Mouse (Mus musculus): ENCODE results near the gene Aldh3b3. TPM values are rescaled to one million over a fixed set of nuclear protein-coding genes. Genes with fewer than 3 reads are reported as not detected.

Aldh3b3 gene
- polyA plus RNA-seq (2017; shearing (Covaris generic)) = not detected

DNA sequence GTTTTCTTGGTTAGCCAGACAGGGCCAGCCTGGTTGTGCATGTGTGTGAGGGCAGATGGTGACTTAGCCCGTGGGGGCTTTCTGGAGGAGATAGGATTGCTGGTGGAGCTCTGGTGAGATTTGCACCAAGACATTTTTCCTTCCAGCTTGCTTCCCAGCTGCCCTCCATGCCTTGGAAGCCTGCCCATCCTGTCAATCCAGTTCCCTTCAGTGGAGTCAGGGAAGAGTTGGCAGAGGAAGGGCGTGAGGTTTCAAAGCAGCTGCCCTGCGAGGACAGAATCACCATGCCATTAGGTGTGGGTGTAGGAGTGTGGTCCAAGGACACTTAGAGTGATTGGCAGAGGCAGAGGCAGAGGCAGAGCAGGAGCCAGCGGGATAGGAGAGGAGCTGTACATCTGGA, at the start of gene Aldh3b3:
Gene Aldh3b3 (plus strand): TSS at position 176 of the 400 bp plus-strand sequence.

DNA sequence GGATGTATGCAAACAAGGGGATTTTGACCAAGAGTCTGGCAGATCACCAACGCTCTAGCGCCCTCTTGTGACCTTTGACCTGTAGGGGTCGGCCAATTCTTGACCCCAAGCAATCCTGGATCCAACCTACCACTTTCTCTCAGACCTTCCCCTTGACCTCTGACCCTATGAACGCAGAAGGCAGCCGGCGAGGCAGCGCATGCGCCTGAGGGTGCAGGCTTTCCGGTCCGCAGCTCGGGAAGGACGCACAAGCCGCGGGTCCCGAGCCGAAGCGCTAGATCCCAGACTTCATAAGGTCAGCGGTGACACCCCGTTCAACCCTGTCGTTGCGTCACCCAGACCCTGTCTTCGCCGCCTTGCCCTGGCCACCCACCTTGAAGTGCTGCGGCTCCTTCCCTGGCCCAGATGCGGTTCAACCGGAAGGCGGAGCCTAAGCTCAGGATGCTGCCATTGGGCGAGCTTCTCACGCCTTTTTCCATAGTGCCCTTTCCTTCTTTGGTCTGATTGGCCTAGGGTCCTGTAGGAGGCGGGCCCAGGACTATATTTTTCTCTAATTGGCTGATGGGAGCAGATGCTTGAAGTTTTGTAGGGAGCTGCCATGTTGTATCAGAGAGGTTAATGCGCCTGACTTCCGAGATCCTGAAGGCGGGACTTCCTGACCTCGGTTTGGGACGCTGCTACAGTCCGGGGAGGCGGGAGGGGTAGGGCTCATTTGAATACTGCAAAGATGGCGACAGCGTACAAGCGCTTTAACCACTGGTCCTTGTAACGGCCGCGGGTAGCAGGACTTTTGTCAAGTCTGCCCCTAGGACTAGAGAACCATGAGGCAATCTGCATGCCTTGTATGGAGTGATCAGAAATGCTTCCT, 45.9 kb upstream of the Aldh3b3 start, which contains the start of gene Ndufs8:
Gene Ndufs8 (minus strand): TSS at position 438 of the 868 bp plus-strand sequence.

DNA sequence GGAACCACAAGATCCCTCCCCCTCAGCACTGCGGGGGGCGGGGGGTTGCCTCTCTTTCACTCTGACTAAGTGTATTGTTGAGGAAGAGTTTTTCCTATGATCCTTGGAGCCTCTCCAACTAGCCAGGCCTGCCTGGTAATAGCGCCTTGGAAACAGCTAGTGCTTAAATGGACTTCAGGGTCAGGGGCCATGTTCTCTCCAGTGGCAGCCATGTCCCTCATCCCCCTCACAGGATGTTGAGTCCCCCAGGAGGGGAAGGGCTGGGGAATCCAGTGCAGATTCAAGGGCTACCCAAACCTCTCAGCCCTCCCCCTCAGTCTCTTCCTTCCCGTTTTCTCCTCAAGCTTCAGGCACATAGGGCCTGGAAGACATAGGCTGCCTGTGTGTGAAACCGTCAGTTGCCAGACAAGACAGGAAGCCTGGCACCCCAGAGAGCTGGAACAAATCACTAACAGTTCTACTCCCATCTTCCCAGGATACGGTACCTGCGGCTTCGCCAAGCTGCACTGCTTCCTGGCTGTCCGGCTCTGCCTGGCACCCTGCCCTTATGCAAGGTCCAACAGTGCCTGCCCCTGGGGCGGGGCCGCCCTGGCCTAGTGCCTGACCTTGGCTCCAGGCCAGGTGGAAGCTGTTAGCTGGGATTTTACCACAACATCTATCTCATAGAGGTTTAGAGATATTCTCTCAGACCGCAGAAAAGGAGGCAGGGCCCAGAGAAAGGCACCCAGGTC, 29.1 kb upstream of the Aldh3b3 start, which contains the start of gene Aldh3b1:
Gene Aldh3b1 (minus strand): TSS at position 598 of the 731 bp plus-strand sequence.

DNA sequence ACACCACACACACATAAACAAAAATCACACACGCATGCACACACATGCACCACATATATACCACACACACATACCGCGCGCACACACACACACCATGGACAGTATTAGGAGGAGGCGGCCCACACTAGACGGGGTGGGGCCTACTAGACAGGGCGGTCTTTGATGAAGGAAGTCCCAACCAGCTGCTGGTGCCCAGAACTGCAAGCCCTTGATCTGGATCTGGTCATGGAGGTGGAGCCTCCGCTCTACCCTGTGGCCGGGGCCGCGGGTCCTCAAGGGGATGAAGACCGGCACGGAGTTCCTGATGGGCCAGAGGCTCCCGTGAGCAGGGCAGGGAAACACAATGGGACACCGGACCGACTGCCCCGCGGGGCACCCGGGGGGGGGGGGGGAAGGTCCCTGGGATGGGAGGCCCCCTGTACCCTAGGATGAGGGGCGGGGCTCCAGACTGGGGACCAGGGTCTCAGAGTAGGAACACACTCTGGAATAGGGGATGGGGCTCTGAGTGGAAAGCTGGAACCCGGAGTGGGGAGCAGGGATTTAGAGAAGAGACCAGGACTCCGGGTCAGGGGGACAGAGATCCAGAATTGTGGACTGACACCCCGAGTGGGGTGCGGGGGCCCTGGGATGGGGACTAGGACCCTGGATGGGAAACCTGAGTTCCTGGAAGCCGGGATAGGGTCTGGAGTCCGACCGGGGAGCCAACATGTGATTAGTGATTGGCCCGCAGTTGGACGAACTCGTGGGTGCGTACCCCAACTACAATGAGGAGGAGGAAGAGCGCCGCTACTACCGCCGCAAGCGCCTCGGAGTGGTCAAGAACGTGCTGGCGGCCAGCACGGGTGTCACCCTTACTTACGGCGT, 23.2 kb upstream of the Aldh3b3 start, which contains the start of gene Unc93b1:
Gene Unc93b1 (plus strand): TSS at position 155 of the 864 bp plus-strand sequence.

DNA sequence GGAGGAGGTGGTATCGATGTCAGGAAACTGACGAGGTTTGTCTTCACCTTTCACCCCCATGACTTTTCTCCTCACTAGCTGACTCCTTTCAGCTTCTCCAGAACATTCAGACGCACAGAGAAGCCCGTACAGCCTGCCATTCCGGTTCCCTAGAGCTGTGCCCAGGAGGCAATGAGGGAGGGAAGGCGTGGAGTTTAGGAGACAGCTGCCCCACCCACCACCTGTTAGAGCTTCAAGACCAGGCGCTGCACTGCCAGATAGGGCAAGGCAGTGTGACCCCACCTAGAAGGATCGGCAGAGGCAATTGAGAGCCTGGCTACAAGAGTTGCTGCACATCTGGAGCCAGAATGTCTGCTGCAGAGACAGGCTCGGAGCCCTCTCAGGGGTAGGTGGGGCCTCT, 13.8 kb downstream of the Aldh3b3 start, which contains the start of gene Aldh3b2:
Gene Aldh3b2 (plus strand): TSS at position 100 of the 400 bp plus-strand sequence.

DNA sequence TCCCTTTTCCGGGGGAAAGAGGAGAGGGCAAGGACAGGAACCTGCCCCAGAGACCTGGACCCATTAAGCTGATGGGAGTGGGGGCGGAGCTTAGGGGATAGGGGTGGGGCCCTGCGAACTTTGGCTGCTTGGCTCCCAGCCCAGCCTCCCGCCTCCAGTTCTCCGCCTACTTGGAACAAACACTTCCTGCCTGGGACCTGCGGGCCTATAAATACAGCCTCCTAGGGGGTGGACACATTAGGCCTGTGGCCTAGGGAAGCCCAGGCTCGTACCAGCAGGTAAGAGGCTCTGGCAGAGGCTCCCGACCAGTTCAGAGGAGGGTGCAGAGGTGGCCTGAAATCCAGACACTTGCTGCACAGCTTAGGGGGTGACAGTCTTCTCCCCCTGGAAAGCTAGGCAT, 27.9 kb downstream of the Aldh3b3 start, which contains the start of gene Acy3:
Gene Acy3 (plus strand): TSS at position 237 of the 400 bp plus-strand sequence.

DNA sequence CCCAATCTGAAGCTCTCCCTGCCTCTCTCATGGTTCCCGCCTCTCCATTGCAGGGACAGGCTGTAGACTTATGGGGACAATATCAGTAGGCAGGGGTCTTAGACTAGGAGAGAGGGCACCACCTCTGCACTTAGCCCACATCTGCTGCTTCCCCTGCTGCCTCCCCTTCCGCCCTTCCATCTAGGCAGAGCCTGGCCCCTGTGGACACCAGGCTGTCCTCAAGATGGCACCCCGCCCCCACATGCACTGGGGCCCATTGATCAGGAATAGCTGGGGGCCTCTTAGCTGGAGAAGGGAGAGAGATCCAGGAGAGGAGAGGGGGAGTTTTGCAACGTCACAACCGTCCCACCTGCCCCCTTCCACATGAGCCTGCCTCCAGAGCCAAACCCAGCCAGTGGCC, 34.0 kb downstream of the Aldh3b3 start, which contains the start of gene Tbx10:
Gene Tbx10 (plus strand): TSS at position 337 of the 400 bp plus-strand sequence.

DNA sequence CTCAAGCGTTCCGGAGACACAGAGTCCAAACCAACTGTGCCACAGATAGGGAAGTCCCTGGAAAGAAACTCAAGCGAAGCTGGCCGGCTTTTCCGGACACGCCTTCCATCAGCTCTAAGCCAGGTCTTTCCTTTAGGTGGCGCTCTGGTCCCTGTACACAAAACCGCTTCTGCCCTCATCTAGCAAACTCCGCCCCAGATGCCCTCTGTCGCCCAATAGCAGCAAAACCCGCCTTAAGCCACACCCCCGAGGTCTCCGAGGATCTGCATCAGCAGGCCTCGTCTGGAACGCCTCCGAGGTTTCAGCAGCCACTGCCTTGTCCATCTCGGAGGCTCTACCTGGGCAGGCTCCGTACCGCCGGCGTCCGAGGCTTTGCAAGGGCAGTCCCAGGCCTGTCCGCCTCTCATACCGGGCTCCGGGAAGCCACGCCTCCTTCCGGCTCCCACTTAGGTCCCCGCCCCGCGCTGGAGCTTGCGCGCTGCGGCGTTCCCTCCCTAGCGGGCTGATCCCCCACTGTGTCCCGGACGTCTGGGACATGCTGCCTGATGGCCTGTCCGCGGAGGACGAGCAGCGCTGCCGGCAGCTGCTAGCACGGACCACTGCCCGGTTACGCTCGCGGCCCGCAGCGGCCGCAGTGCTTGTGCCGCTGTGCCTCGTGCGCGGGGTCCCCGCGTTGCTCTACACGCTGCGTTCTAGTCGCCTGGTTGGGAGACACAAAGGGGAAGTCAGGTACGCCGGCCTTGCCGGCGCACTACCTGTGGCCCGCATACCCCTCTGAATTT, 41.9 kb downstream of the Aldh3b3 start, which contains the start of the genes Nudt8 and Gm49405:
Gene Nudt8 (plus strand): TSS at position 462 of the 782 bp plus-strand sequence.
Gene Gm49405 (plus strand): TSS at position 508 of the 782 bp plus-strand sequence.

DNA sequence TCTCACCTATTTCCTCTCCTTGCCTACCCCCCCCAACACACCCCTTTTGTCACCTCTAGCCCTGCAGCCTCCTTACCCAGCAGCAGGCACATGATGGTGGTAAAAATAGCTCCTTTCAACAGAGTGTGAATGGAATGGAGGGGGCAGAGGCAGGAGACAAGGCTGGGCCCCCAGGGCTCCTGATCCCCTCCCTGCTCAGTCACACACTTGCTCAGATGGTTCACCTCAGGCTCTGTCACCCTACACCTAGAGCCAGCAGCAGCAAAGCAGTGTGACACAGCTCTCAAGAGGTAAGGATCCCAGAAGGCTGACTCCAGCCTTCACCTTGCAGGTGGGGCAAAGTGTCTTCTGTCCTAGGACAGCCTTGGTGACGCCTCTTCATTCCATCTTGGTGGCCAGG, 44.7 kb downstream of the Aldh3b3 start, which contains the start of gene Doc2g:
Gene Doc2g (plus strand): TSS at position 202 of the 400 bp plus-strand sequence.

DNA sequence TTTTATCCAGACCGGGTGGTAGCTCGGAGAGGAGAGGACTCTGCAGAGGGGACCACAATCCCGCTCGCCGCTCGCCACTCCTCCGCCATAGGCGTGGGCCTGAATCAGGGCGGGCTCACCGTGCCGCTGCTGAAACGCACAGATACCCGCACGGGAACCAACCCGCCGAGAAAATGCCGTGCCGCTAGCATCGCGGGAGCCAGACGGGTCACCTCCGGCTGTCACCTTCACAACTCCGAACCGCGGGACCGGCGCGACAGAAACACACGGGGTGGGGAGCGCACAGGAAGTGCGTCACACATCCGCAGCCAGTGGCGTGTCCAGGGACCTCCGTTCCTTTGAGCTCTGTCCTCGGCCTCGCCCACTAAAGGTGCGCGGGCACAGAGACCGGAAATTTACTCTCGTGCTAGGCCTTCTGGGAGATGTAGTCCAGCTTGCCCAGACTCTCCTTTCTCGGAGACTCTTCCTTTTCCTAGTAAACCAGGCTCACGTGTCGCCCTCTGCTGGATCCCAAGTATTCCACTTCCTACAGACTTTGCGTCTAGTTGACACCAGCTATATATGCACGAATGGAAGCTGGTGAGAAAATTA, 54.1 kb downstream of the Aldh3b3 start, which contains the start of gene Ndufv1:
Gene Ndufv1 (minus strand): TSS at position 375 of the 591 bp plus-strand sequence.

Other genes starting within 250 kb of the Aldh3b3 start
- gene Kmt5b, start 191.2 kb upstream of the Aldh3b3 start, polyA plus RNA-seq (2017; shearing (Covaris generic)) = 48.1 TPM
- 3.3 TPM for gene Chka, start 106.9 kb upstream of the Aldh3b3 start, polyA plus RNA-seq (2017; shearing (Covaris generic))
- gene Tcirg1, start 51.5 kb upstream of the Aldh3b3 start, polyA plus RNA-seq (2017; shearing (Covaris generic)) = 75.6 TPM
- gene Ndufs8, start 45.9 kb upstream of the Aldh3b3 start, polyA plus RNA-seq (2017; shearing (Covaris generic)) = 209 TPM
- 0.95 TPM for gene Aldh3b1, start 28.8 kb upstream of the Aldh3b3 start, polyA plus RNA-seq (2017; shearing (Covaris generic))
- 71.9 TPM for gene Unc93b1, start 23.5 kb upstream of the Aldh3b3 start, polyA plus RNA-seq (2017; shearing (Covaris generic))
- gene Aldh3b2, start 13.7 kb downstream of the Aldh3b3 start, polyA plus RNA-seq (2017; shearing (Covaris generic)) = not detected
- 0.88 TPM for gene Acy3, start 27.9 kb downstream of the Aldh3b3 start, polyA plus RNA-seq (2017; shearing (Covaris generic))
- not detected for gene Tbx10, start 34.1 kb downstream of the Aldh3b3 start, polyA plus RNA-seq (2017; shearing (Covaris generic))
- 12.2 TPM for gene Nudt8, start 41.9 kb downstream of the Aldh3b3 start, polyA plus RNA-seq (2017; shearing (Covaris generic))
- gene Gm49405, start 42.0 kb downstream of the Aldh3b3 start, polyA plus RNA-seq (2017; shearing (Covaris generic)) = 1.6 TPM
- gene Doc2g, start 44.7 kb downstream of the Aldh3b3 start, polyA plus RNA-seq (2017; shearing (Covaris generic)) = 2.9 TPM
- gene Ndufv1, start 54.2 kb downstream of the Aldh3b3 start, polyA plus RNA-seq (2017; shearing (Covaris generic)) = 167 TPM
- gene Gstp1, start 79.3 kb downstream of the Aldh3b3 start, polyA plus RNA-seq (2017; shearing (Covaris generic)) = 661 TPM
- gene Gstp2, start 87.4 kb downstream of the Aldh3b3 start, polyA plus RNA-seq (2017; shearing (Covaris generic)) = 1.1 TPM
- 111 TPM for gene Gstp3, start 100.9 kb downstream of the Aldh3b3 start, polyA plus RNA-seq (2017; shearing (Covaris generic))
- not detected for gene Cabp2, start 122.9 kb downstream of the Aldh3b3 start, polyA plus RNA-seq (2017; shearing (Covaris generic))
- gene Cdk2ap2, start 138.5 kb downstream of the Aldh3b3 start, polyA plus RNA-seq (2017; shearing (Covaris generic)) = 1,056 TPM
- gene Pitpnm1, start 141.4 kb downstream of the Aldh3b3 start, polyA plus RNA-seq (2017; shearing (Covaris generic)) = 397 TPM
- gene Aip, start 167.2 kb downstream of the Aldh3b3 start, polyA plus RNA-seq (2017; shearing (Covaris generic)) = 213 TPM
- not detected for gene Gpr152, start 181.1 kb downstream of the Aldh3b3 start, polyA plus RNA-seq (2017; shearing (Covaris generic))
- gene Cabp4, start 185.4 kb downstream of the Aldh3b3 start, polyA plus RNA-seq (2017; shearing (Covaris generic)) = 0.57 TPM
- 481 TPM for gene Coro1b, start 190.0 kb downstream of the Aldh3b3 start, polyA plus RNA-seq (2017; shearing (Covaris generic))
- gene Ptprcap, start 195.0 kb downstream of the Aldh3b3 start, polyA plus RNA-seq (2017; shearing (Covaris generic)) = 1,670 TPM
- 55.9 TPM for gene Rps6kb2, start 204.7 kb downstream of the Aldh3b3 start, polyA plus RNA-seq (2017; shearing (Covaris generic))
- 16.4 TPM for gene Carns1, start 216.8 kb downstream of the Aldh3b3 start, polyA plus RNA-seq (2017; shearing (Covaris generic))
- 953 TPM for gene Tbc1d10c, start 232.6 kb downstream of the Aldh3b3 start, polyA plus RNA-seq (2017; shearing (Covaris generic))
- 1,322 TPM for gene Ppp1ca, start 233.4 kb downstream of the Aldh3b3 start, polyA plus RNA-seq (2017; shearing (Covaris generic))
- 86.2 TPM for gene Rad9a, start 243.0 kb downstream of the Aldh3b3 start, polyA plus RNA-seq (2017; shearing (Covaris generic))